Mouse (Mus musculus) C2C12 (cell line): ENCODE data around the gene Pla2g2d.

Experiments used
- CEBPB ChIP-seq: IDR thresholded peaks from one replicate; pipeline ENCODE4 v1.6.1; 2011; ENCODE audit warnings: low read depth, mild to moderate bottlenecking, control low read depth, moderate library complexity
- CTCF ChIP-seq: IDR thresholded peaks from one replicate; pipeline ENCODE4 v1.5.1; 2011; ENCODE audit not compliant: control insufficient read depth, insufficient read depth, insufficient read length
- FOSL1 ChIP-seq: IDR thresholded peaks from one replicate; pipeline ENCODE4 v1.8.0; 2011; ENCODE audit warnings: mild to moderate bottlenecking, low read length; ENCODE audit not compliant: poor library complexity, insufficient read depth, severe bottlenecking
- MAX ChIP-seq: IDR thresholded peaks from one replicate; pipeline ENCODE4 v1.6.1; 2011; ENCODE audit warnings: mild to moderate bottlenecking, control low read depth
- MYOG ChIP-seq: IDR thresholded peaks from one replicate; pipeline ENCODE4 v1.6.1; 2011; ENCODE audit not compliant: control insufficient read depth, insufficient read length; ENCODE audit errors: extremely low read depth

GRCm38 (mm10) chr4:138792599-138792998 is 17.1 kb downstream of the Pla2g2d start:
- TF ChIP-seq CTCF: no peak
- no peak for TF ChIP-seq CEBPB
- no peak for TF ChIP-seq MAX
- TF ChIP-seq FOSL1: no peak
- TF ChIP-seq MYOG: no peak
